Mouse (Mus musculus): Measurements from ENCODE around the gene Apol9b.
"Not testable (repeated sequence)": the region's sequence is repeated elsewhere in the genome, so short reads cannot be mapped to it uniquely, and the experiment has no call there.

- not testable (repeated sequence) for TF ChIP-seq CTCF (IDR thresholded peaks at IDR 0.05; ENCODE audit: extremely low read depth, insufficient read depth, insufficient read length, insufficient replicate concordance); POLR2A (IDR thresholded peaks at IDR 0.05; ENCODE audit: low read depth, low read length)
Measured at GRCm38 (mm10) chr15:77721509-77721908, 7.3 kb upstream of the Apol9b start.

Measured in spleen, adult 2 months (tissue).